Mouse (Mus musculus) activated CD4-positive, CD25-positive, alpha-beta regulatory T cell, adult 4 months (primary cell): ENCODE measurements around the gene Ubl5. TPM values are rescaled to one million over a fixed set of nuclear protein-coding genes. Genes with fewer than 3 reads are reported as not detected.
"Not testable (repeated sequence)": the region's sequence is repeated elsewhere in the genome, so short reads cannot be mapped to it uniquely, and the experiment has no call there.

Experiments
- ATAC-seq: one replicate; pipeline ENCODE4 v1.8.0; 2017
- polyA plus RNA-seq, 2 experiments: library from polyadenylated mRNA; unstranded; fragments of 100-300 nt; shearing (Covaris generic); gene quantifications; one replicate each; pipeline ENCODE4 v1.2.1; 2017

The Ubl5 gene
- polyA plus RNA-seq: 100 to 1,000 TPM; 339 to 401 TPM

- no peak for ATAC-seq
Measured at GRCm38 (mm10) chr9:20642101-20642895, at the start of gene Ubl5. Gene Ubl5, plus strand, starts transcription at chr9:20642878.

- ATAC-seq: no peak
Measured at GRCm38 (mm10) chr9:20601270-20601669, 41.4 kb upstream of the Ubl5 start.

- ATAC-seq: no peak
Measured at GRCm38 (mm10) chr9:20606269-20606668, 36.4 kb upstream of the Ubl5 start.

GRCm38 (mm10) chr9:20607100-20607974, 35.3 kb upstream of the Ubl5 start:
- ATAC-seq: peak; percentile 89

- no peak for ATAC-seq
Measured at GRCm38 (mm10) chr9:20609831-20610464, 32.7 kb upstream of the Ubl5 start.

- no peak for ATAC-seq
Measured at GRCm38 (mm10) chr9:20611976-20612375, 30.7 kb upstream of the Ubl5 start.

- no peak for ATAC-seq
Measured at GRCm38 (mm10) chr9:20616685-20617084, 26.0 kb upstream of the Ubl5 start.

- no peak for ATAC-seq
Measured at GRCm38 (mm10) chr9:20631332-20631731, 11.3 kb upstream of the Ubl5 start.

- not testable (repeated sequence) for ATAC-seq
Measured at GRCm38 (mm10) chr9:20635676-20636075, 7.0 kb upstream of the Ubl5 start.

- ATAC-seq: no peak
Measured at GRCm38 (mm10) chr9:20636256-20636655, 6.4 kb upstream of the Ubl5 start.

GRCm38 (mm10) chr9:20636790-20637189, 5.9 kb upstream of the Ubl5 start:
- no peak for ATAC-seq

GRCm38 (mm10) chr9:20638552-20638951, 4.1 kb upstream of the Ubl5 start:
- ATAC-seq: no peak

- no peak for ATAC-seq
Measured at GRCm38 (mm10) chr9:20639486-20639885, 3.2 kb upstream of the Ubl5 start.

GRCm38 (mm10) chr9:20641501-20641900, 1.2 kb upstream of the Ubl5 start:
- ATAC-seq: no peak

GRCm38 (mm10) chr9:20642896-20643466, 303 bp downstream of the Ubl5 start:
- peak; percentile 84 for ATAC-seq

- ATAC-seq: peak; percentile 17
Measured at GRCm38 (mm10) chr9:20643781-20644180, 1.1 kb downstream of the Ubl5 start.

- peak; percentile 62 for ATAC-seq
Measured at GRCm38 (mm10) chr9:20644360-20645081, 1.8 kb downstream of the Ubl5 start, which contains the start of gene Fbxl12. Gene Fbxl12, minus strand, starts transcription at chr9:20644767.

- ATAC-seq: peak; percentile 44
Measured at GRCm38 (mm10) chr9:20645121-20645520, 2.4 kb downstream of the Ubl5 start.

GRCm38 (mm10) chr9:20651602-20652259, 9.1 kb downstream of the Ubl5 start, which contains the start of gene Pin1:
Gene Pin1, plus strand, starts transcription at chr9:20652095.
- ATAC-seq: peak; percentile 96

- ATAC-seq: no peak
Measured at GRCm38 (mm10) chr9:20652260-20652658, 9.6 kb downstream of the Ubl5 start.

- no peak for ATAC-seq
Measured at GRCm38 (mm10) chr9:20653859-20654258, 11.2 kb downstream of the Ubl5 start.
